Mouse (Mus musculus) thymus, postnatal 10 days (tissue): ENCODE measurements around the gene Clstn2.

Experiments used
- DNase-seq, 2 experiments: peaks; one replicate each; pipeline ENCODE4 v3.0.0; 2021; ENCODE audit warnings: low spot score in 2 of 2

Gene Clstn2

DNA sequence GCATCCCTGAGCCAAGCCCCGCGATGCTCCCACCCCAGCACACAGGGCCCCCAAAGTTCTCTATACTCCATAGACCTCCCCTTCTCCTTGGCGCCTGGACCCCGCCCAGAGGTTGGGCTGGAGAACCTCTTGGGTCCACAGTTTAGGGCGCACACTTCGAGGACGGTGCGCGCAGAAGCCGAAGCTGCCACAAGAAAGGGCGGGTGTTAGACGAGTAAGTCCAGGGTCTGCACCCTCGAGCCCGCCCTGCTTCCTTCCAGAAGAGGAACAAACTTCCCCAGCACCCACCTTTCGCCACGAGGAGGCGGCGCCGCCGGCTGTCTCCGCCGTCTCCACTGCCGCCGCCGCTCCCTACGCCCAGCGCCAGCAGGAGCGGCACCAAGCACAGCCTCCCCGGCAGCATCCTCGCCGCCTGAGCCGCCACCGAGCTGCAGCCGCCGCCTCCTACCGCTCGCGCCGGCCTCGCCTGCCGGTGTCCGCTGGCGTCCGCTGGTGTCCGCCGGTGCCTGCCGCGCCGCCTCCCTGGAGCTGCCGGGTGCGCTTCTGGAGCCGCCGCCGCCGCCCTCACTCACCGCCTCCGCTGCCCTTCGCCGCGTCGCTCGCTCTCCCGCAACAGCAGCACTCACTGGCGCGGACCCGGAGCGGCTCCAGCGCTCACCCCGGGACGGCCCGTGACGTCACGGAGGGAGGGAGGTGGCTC lies at the start of gene Clstn2:
Gene Clstn2, minus strand, starts transcription at position 609 of the 700 bp plus-strand sequence.
- peak in 1 of 2 experiments; percentile 4 for DNase-seq

- no peak for DNase-seq
Observed at GRCm38 (mm10) chr9:98067767-98068166, 34.8 kb upstream of the Clstn2 start.

DNA sequence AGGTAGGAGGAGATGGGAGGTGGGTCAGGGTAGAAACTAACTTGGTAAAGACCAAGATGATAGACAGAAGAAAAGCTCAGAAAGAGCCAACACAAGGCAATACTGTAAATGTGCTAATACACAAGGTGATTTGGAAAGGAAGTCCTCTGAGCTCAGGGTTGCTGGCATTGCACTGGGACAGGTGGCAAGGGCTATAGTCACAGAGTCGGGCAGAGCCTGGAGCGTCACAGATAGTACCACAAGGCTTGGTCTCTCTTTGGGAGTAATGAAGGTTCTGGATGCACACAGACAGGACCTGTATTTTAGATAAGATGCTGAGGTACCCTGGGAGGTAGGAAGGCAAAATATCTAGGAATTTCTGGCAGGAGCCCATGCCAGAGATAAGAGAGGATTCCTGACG lies 28.7 kb upstream of the Clstn2 start:
- no peak for DNase-seq

DNA sequence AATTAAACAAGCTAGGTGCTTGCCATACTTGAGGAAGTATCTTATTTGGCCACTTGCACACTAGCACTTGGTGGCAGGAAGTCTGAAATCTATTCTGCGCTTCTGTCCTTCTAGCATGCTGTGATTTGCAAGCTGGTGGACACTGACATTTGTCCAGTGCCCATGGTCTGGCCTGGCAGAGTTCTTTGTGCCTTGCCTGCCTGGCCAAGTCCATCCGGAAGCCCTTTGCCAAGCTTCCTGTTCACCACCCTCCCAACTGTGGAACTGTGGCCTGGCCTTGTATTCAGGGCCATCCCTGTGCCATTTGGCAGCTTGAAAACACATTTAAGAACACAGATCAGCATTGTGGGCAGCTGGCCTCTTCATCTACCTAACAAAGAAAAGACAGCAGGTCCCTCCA lies 24.3 kb upstream of the Clstn2 start:
- no peak for DNase-seq

DNA sequence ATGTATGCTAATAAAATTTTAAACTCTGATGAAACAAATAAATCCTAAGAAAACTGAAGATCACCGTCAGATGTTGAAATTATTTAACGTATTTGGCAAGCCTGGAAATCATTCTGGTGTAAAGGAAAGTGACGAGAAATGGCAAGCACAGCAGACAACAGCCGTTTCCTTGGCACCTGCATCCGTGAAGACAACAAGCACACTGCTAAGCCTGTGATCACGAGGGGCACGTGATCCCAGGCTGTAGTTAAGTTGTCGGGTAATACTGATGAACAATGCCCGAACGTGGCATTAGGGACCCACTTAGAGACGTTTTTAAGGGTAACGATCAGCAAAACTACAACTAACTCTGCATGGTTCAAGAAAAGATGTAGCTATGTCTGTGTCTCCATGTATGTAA lies 18.4 kb upstream of the Clstn2 start:
- no peak for DNase-seq

GRCm38 (mm10) chr9:98033273-98033855 lies 383 bp upstream of the Clstn2 start:
- DNase-seq = no peak

- DNase-seq = no peak
Observed at GRCm38 (mm10) chr9:98031898-98032572, 946 bp downstream of the Clstn2 start.

- DNase-seq = no peak
Observed at GRCm38 (mm10) chr9:98030715-98031114, 2.3 kb downstream of the Clstn2 start.

DNA sequence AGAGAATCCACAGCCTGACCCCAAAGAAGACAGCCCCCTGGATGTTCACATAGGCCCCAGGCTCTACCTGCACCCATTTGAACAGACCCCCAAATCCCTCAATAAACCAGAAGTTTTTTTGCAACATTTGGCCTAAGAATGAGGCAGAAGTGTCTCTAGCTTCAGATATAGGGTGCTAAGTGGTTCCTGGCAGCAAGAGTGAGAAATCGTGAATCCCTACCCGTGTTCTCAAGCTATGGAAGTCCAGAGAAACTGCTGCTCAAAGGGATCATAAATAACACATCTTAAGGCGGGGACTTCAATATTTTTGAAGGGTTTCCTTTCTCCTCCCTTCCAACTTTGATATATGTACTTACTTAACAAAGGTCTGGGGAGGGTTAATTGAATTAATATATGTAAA lies 7.4 kb downstream of the Clstn2 start:
- DNase-seq = no peak

GRCm38 (mm10) chr9:98023069-98023468 lies 9.9 kb downstream of the Clstn2 start:
- DNase-seq = no peak

DNA sequence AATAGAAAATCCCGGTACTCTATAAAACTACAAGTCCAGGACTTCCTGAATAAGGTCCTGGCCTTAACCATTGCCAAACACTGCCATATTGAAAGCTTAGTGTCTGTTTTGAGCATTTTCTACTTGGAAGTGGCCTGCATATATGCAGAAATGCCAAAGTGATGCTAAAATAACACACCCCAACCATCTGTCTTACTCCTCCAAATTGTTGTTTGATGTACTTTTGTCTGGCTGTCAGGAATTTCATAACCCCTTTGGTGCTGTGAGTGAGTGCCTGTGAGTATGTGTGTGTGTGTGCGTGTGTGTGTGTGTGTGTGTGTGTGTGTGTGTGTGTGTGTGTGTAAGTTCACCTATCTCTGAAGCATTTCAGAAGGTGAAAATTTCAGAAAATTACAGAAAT lies 13.1 kb downstream of the Clstn2 start:
- no peak for DNase-seq

DNA sequence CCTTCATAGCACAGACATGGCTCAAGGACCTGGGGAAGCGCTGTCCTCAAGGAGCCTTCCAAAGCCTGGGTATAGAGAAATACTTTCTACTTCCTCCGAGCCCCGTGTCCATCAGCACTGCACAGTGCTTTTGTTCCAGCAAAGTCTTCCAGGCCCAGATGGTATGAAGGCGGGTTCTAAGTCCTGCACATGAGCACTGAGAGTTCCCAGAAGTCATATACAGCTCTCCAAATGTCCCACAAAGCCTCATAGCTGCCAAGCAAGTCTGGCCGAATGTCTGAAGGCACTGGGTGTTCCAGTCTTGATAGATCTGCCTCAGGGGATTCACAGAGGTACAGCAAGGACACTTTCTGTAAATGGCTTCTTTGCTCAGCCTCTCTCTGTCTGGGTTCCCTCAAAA lies 14.3 kb downstream of the Clstn2 start:
- no peak for DNase-seq

- DNase-seq = no peak
Observed at GRCm38 (mm10) chr9:98016576-98016975, 16.4 kb downstream of the Clstn2 start.

DNA sequence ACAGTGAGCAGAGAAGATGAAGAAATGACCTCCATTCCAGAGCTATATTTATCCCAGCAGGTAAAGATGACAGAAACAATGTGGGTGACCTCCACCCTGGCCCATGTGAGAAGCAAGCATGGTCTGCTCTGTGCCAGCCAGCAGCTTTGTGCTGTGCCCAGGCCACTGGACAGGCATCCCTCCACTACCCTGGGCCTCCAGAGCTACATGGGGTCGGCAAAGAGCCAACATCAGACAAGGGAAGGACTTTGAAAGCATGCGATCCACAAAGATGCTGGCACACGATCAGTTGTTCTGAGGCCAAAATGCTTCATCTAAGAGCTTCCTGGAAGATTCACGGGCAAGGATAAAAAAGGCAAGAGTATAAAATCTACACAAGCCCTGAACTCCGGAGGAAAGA lies 36.6 kb downstream of the Clstn2 start:
- no peak for DNase-seq

- DNase-seq = no peak
Observed at GRCm38 (mm10) chr9:97995723-97996122, 37.3 kb downstream of the Clstn2 start.

GRCm38 (mm10) chr9:97992131-97992530 lies 40.9 kb downstream of the Clstn2 start:
- no peak for DNase-seq

DNA sequence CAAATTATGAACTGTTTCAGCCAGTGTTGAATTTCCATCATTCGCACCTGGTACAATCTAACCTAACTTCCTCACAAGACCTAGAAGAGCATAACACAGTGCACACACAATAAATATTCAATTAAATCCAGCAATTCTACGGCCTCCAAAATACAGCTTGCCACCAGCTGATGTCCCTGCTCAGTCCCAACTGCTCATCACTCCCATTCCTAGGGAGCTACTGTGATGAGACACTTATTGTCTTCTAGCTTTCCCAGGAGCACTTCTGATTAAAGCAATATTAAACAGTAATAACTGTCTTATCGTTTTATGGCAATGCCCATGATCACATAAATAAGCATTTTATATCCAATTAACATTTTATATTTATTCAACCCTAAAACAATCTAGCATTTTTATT lies 55.6 kb downstream of the Clstn2 start:
- no peak for DNase-seq

DNA sequence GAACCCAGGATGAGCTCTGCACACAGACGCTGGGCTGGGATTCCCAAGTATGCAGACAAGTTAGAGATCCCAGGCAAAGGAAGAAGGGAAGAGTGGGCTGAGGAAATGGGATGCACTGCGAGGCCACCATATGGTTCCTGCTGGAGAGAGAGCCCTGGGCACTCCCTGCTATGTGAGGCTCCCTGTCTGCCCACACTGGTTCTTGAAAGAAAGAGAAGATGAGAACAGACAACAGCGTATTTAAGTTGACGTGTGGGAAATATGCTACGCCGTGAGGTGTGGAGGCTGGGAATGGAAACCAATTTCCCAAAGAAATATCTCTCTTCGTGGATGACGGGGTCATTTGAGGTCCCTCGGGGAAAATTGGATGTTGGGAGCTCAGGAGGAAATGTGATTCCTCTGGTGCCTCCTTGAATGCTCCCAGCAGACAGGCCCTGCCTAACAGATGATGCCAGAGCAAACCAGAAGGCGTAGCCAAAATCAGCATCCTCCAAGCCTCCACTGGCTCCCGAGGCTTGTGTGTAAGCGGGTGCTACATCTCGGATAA lies 58.1 kb downstream of the Clstn2 start:
- no peak for DNase-seq

- no peak for DNase-seq
Observed at GRCm38 (mm10) chr9:97966691-97967090, 66.3 kb downstream of the Clstn2 start.

DNA sequence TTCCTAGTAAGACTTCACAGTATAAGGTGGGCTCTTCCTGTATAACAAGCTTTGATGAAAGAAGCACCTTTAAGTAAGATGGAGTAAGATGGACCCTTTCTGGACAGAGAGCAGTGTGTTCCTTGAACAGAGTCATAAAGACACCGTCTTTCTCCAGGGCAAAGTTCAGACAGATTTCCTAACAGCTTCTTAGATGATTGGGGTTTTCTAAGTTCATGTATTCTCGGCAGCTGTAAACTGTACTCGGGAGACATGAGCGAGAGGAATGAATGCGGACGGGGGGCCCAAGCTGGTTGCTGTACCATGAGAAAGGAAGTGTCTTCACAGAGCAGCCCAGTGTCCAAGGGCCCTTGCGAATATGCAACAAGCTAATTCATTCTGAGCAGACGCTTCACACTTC lies 75.5 kb downstream of the Clstn2 start:
- no peak for DNase-seq

GRCm38 (mm10) chr9:97956407-97957106 lies 76.4 kb downstream of the Clstn2 start:
- no peak for DNase-seq

- no peak for DNase-seq
Observed at GRCm38 (mm10) chr9:97953746-97954359, 79.1 kb downstream of the Clstn2 start.
